Mouse (Mus musculus): ENCODE results near the gene Acsl4.

Gene Acsl4

DNA sequence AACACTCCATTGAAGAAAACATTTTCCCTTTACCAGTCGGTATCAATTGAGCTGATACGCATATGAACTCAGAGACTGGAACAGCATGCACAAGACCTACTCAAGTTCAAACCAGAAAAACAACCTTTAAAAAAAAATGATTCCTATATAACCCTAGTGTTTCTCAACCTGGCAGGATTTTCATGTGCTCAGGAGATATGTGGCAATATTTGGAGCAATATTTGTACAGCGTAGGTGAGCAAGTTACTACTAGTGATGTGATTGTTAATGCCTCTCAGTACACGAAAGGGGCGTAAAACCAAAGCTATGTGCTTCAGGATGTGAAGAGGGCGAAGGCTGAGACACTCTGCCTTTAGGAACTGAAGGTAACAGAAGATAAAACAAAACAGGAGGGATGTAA, 54.1 kb downstream of the Acsl4 start:
- DNase-seq = no peak

DNA sequence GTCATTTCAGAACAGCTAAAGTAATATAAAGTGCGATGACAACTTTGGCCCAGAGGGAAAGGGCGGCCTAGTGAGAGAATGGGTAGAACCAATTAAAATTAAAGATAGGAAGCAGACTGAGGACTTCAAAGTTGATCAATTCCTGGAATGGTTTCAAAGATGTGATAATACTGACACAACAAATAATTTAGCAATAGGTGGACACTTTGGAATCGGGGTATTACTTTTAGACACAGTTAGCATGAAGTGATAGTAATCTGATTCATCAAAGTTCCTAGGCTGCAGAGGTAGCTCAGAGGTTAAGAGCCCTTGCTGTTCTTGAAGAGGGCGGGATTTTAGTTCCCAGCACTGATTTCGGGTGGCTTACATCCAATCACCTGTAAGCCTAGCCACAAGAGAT, 54.8 kb downstream of the Acsl4 start:
- DNase-seq = no peak

DNA sequence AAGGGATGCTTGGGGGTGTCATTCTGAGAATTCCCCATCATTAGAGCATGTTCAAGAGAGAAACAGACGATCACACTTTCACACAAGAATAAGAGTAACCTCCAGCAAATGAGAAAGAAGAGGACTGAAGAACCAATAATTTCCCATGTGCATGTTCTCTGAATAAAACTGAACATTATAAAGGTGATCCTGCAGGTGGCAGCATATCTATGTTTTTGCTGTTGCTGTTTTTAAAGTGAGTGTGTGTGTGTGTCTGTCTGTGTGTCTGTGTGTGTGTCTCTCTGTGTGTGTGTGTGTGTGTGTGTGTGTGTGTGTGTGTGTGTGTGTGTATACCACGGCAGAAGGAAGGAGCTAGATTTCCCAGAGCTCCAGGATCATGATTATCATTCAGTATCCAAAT, 64.6 kb downstream of the Acsl4 start:
- no peak for DNase-seq

DNA sequence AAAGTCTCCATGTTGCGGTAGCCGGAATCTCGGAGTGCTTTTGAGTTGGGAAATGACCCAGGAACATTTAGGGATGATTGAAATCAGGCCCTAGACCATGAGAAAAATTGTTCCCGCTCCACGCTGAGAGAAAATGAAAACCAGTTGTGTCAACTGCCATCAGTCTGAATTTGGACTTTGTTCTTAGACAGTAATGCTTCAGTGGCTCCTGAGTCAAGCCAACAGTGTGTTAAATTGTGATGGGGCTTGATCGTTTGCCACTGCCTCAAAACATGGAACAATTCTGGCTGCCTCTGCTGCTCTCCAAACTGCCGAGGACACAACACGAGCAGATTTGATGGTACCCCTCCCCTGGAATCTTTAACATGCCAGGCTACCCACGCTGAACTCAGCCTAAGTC, 74.2 kb downstream of the Acsl4 start:
- DNase-seq = peak; percentile 19

DNA sequence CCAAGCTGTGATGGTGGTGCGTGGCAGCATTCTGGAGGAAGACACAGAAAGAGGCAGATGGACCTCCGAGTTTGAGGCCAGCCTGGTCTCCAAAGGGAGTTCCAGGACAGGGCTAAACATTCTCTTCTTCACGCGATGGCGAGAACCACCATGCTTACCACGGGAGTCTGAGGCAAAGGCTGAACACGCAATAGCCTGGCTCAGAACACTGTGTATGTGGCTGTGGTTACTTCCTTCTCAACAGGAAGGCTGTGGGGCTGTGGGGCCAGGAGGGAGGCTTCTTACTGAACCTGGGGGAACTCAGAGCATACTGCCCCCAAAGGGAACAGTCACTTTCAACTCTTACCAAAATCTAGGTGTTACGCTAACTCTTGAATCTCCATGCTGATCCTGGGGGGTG, 75.1 kb downstream of the Acsl4 start:
- no peak for DNase-seq

DNA sequence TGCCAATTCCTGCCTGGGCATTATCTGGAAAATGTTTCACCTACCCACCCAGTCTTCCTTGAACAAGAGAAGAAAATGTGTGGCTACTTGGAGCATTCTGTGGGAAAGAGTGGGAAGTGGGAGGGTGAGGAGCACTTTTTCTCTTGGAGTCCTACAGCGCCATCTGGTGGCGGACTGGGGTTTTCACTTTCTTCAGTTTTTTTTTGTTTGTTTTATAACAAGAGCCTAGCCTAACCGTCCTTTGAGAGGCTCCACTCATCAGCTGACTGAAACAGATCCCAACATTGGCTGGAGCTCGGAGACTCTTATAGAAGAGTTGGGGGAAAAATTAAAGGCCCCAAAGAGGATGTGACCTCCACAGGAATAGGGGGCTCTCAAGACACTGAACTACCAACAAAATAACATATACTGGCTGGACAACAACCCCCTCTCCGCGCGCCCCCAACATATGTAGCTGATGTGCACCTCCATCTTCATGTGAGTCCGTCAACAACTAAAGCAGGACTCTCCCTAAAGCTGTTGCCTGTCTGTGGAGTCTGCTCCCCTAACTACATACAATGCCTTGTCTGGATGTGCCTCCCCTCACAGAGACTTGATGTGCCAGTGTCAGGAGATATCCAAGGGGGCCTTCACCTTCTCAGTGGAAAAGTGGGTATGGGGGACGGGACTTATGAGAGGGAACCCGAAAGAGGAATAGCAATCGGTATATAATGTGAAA, 75.9 kb downstream of the Acsl4 start:
- peak; percentile 70 for DNase-seq

DNA sequence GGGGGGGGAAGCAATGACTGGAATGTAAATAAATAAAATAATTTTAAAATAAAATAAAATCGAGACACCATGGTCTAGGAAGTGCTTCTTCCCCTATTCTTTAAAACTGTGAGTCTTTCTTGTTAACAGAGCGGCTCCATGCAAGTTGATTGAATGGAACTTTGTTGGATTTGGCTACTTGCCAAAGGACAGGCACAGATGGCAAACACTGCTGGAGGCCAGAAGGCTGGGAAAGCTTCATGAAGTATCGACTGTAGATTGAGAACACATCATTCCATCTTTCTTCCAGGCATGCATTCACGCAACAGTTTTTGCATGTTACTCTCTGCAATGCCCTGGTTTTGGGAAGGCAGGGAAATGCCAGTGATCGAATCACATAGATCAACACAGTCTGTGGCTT, 79.9 kb downstream of the Acsl4 start:
- no peak for DNase-seq

DNA sequence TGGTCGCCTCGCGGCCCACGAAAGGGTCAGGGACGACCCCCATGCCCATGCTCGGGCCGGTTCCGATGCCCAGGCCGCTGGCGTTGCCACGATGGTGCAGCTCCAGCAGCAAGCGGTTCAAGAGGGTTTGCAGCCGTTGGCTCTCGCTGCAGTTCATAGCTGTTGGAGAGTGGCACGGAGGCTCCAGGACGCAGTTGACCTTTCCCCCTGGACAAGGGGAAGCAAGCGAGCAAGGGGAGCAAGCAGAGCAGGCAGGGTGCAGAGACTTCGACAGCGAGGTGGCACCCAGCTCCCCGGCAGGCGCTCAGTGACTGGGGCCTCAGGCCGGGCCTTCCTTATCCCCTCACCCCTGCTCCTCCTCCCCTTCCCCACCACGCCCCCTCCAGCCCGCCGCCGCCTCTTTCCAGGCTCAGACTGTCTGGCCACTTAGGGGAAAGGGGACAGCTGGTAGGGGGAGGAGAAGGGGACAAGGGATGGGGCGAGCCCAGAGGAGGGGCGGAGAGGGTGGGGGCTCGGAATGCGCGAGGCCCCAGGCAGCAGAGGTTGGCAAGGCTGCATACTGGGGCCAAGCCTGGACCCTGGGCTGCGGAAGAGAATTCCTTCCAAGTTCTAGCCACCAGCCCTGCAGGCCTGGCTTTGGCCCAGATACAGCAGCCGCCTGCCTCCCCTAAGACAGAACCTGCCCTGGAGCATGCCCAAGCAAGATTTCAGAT, 84.3 kb downstream of the Acsl4 start, which contains the start of gene Kcne1l:
TSS of gene Kcne1l (minus strand) at position 426 of the 713 bp plus-strand sequence.
- no peak for DNase-seq

DNA sequence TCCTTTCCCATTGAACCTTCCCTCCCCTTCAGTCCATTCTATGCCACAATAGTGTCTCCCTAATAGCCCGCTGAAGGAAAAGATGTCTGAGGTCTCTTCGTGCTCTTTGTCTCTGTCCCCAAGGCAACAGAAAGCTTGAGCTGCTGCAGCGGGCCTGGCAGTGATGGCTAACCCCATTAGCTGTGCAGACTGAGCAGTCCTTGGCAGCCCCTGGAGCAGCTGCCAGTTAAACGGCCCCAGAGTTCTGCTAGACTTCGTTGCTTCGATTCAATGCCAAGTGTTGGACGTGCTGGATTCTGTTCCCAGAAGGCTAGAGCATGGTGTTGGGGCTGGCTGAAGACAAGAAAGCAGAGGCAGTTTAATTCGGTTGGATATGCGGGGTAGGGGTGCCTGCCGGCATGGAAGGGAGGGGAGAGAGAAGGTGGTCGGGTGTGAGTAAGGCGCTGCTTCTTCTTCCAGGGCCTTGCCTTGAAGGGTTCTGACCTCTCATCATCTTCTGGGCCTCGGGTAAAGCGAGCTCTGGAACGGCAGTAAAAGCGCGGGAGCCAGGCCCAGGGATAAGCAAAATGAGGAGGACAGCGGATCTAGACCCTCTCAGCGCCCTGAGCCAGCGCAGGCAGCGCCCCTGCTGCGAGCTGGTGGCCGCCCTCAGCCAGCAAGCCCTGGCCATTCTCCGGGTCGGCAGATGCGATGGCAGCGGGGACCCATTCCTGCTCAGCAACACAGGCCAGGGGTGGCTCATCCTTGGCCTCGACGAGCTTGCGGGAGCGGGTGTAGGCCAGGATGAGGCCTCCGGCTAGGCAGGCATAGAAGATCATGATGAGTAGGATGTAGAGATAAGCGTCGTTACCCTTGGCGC, 85.1 kb downstream of the Acsl4 start:
- DNase-seq = no peak

DNA sequence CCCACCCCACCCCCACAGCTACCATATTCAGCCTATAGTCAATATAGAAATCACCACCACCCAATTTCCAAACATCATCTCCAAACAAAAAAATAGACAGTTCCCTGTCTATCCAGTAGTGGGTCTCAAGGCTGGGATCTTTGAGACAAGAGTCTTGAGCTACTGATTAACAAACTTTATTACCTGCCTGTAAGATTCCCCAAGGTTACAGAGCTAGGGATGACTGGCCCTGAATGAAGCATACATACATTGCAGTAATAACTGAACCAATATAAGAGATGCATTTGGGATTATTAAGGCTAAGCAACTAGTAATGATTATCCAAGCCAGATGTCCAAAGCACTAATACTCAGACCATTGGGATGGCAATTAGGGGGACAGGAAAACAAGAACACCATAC, 85.7 kb downstream of the Acsl4 start:
- DNase-seq = no peak

DNA sequence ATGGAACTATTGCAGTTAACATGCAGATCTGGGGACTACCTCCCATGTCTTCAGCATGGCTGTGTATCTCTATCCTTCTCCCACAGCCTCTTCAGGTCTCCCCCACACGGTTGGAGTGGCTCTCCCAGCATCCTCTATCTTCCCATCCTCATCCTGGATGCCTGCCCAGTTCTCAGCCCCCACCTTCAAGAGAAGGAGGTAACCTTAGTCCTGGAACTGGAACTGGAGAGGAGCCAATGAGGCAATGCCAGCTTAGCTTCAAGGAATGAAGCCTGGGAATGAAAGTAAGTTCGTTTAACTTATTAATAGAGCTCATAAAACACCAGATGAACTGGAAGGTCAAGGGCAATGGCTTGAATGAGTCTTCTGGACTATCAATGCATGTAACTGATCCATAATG, 86.9 kb downstream of the Acsl4 start:
- peak; percentile 48 for DNase-seq

DNA sequence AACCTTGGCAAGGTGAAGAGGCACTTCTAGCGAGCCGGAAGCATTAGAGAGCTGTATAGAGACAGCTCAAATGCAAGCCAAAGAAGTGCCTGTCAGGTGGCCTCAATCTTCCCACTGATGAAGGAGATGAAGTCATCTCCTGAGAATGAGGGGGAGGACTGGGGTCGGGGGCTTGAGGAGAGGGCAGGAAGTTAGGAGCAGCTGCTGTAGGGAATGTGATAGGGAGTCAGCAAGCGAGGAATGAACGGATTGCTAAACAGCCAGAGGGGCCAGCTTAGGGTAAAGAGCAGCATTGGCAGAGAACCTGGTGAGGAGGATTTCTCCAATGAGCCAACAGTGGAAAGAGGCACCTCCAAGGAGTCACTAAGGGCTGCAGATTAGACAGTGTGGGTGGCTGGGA, 104.4 kb downstream of the Acsl4 start:
- DNase-seq = no peak

DNA sequence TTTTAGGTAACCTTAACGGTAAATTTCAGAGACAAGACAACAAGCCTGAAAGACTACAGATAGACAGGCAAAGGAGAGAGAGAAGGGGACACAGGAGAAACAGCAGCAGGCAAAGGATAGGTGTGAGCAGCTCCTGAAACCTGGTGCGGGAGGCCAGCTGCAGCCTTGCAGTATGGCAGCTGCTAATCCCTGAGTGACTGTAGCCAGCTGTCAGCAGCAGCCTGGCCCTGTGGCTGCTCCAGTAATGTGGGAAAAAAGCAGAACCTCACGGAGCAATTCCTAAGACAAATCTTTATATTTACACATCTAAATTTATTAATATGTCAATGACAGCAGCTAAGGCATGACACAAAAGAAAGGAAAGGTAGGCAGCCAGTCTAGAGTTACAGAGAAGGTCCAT, 113.8 kb downstream of the Acsl4 start:
- no peak for DNase-seq

DNA sequence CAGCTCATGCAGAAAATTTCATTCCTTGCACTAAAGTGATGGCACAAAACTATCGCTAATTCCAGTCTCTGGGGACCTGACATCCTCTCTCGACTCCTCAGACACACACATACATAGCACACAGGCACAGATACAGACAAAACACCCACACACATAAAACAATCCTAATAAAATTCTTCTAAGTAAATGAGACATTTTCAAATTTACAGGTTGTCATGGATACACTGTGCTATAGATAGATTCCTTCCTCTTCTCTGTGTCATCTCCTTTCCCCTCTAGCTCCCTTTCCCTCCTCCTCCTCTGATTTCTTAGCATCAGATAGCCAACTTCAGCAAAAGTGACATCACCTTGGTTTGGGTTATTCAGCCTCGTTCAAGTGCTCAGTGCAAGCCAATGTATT, 114.3 kb downstream of the Acsl4 start:
- no peak for DNase-seq
